Comparison of ENCODE assay signal across 13 mouse cellular contexts in the genomic region with DNA sequence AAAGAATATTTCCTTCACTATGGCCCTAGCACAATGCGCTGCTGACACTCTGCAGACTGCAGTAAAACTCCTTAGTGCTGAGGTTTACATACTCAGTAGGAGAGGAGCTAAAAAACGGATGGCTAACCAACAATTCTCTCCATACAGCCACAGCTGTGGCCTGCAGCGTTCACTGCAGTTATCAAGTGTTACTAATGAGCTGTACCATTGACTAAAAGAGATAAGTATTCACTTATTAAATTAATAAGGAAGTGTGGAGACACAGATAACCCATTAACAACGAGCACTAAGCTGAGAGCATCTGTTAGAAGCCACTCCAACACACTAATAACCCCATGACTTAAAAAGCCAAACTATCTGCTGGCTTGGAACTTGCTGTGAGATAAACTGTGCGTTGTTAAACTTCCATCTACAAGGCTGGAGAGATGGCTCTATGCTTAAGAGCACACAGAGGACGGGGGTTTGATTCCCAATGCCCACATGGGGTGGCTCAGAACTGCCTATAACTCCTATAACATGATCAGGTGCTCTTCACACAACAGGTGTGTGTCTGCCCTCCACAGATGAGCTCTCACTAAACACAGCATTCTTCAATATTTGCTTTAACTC.
"Had no signal": no experiment of that assay in that cellular context is flagged by ENCODE, and none has a peak within 500 bp of the region (broad histone marks: within the 10 kb centered on the region; RNA-seq: fewer than 3 reads in every experiment).

No protein-coding gene starts in this region.

- H3K9me3 ChIP-seq: kidney, embryonic 15.5 days; limb, embryonic 15.5 days; midbrain, embryonic 15.5 days; neural tube, embryonic 12.5 days had no signal

- H3K4me3 ChIP-seq: kidney, embryonic 15.5 days; left cerebral cortex, adult 2 months; limb, embryonic 15.5 days; midbrain, embryonic 15.5 days; neural tube, embryonic 12.5 days had no signal

- H3K27ac ChIP-seq: kidney, embryonic 15.5 days; left cerebral cortex, adult 2 months; limb, embryonic 15.5 days; midbrain, embryonic 15.5 days; neural tube, embryonic 12.5 days had no signal

- ATAC-seq: intestine, embryonic 16.5 days; midbrain, embryonic 15.5 days had no signal

- H3K27me3 ChIP-seq: kidney, embryonic 15.5 days; limb, embryonic 15.5 days; midbrain, embryonic 15.5 days; neural tube, embryonic 12.5 days had no signal

- H3K9ac ChIP-seq: kidney, embryonic 15.5 days; limb, embryonic 15.5 days; lung, embryonic 14.5 days; midbrain, embryonic 15.5 days; neural tube, embryonic 12.5 days had no signal

- H3K4me2 ChIP-seq: kidney, embryonic 15.5 days; limb, embryonic 15.5 days; lung, embryonic 14.5 days; midbrain, embryonic 11.5 days; midbrain, embryonic 15.5 days; neural tube, embryonic 12.5 days had no signal

- H3K4me1 ChIP-seq: kidney, embryonic 15.5 days; midbrain, embryonic 15.5 days; neural tube, embryonic 12.5 days had no signal

- DNase-seq: kidney, adult 2 months; kidney, postnatal 14 days; lung, embryonic 14.5 days; lung, postnatal 10 days; thymus, adult 18-20 months; thymus, postnatal 25 days had no signal
